Mouse (Mus musculus): ENCODE data around the gene Caskin1. TPM values are rescaled to one million over a fixed set of nuclear protein-coding genes. Genes with fewer than 3 reads are reported as not detected.

Caskin1 gene
- total and polyA plus RNA-seq, 2 experiments from 2014 or later = 0.11 to 0.14 TPM

DNA sequence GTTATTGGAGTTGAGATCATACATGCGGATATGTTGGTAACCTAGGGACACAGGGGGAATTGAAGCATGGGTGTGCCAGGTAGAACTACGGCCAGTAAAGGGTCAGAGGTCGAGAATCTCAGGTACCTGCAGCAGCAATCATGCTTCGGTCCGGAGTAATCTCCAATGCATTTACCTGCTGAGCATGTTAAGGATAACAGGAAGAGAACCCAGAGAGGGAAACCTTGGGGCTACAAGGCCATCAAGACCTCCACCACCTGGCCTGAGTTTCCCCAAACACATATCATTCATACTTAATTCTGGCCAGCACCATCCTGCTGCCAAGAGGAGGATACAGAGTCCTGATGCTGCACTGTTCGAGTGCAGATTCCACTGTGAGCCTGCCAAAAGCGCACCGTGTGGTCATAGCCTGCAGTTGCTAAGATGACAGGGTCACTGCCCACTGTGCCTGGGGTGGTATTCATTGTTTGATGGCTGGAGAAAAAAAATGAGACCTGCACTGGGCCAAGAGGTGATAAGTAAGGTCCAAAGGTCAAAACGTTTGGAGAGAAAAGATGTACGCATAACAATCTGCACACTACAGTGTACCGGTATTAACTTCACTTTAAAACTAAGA lies 10.3 kb upstream of the Caskin1 start:
- Histone ChIP-seq H3K9ac (replicated peaks; ENCODE audit: low read depth, low read length) (peak overlapping the region; percentile 11), H3K36me3 (replicated peaks; ENCODE audit: control insufficient read depth, insufficient read depth, low read length) (peaks cover 34% of the 10 kb centered on the region)

DNA sequence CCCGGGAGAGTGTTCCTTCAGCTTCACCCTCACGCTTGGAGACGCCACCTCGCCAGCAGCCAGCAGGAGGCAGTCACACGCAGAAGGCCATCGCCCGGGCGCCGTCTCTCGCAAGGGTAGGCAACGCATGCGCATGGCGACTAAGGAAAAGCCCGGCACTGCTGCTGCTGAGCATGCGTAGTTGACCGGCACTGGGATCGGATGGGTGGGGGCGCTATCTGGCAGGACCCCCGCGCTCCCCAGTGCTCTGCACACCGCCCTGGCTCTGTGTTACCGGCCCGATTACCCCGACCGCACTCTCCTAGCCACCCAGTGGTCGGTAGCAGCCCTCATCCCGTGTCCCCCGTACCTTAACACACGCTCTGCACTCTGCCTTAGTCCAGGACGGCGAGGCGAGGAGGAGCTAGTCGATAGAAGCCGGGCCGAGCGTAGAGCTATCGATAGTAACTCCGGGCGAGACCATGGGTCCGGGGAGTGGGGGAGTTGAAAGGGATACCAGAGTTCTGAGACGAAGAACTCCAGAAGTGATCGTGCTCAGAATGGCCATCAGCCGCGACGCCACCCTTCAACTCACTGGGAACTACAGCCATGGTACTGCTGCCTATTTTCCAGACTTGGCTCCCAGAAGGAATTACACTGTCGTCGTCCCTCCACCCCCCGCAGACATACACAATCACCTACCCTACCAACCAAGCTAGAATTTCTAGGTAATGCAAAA lies 9.6 kb upstream of the Caskin1 start, which contains the start of gene Mlst8:
Gene Mlst8 (minus strand): TSS at position 416 of the 718 bp plus-strand sequence.
- Histone ChIP-seq H3K4me2 (ENCODE audit: low read depth, low read length) (peak within 1 kb of the TSS; percentile 59), H3K4me1 (ENCODE audit: control insufficient read depth, insufficient read depth) (no peaks in the 10 kb centered on the region; the same call in none of the 2 replicates), H3K36me3 (replicated peaks; ENCODE audit: control insufficient read depth, insufficient read depth, low read length) (peaks cover 33% of the 10 kb centered on the region), H3K9me3 (replicated peaks; ENCODE audit: control insufficient read depth, low read length) (no peaks in the 10 kb centered on the region), H3K27me3 (ENCODE audit: control insufficient read depth, insufficient read depth, low read length) (no peaks in the 10 kb centered on the region), H3K27ac (ENCODE audit: low read depth) (peak within 1 kb of the TSS; percentile 90), H3K9ac (replicated peaks; ENCODE audit: low read depth, low read length) (peak within 1 kb of the TSS; percentile 81), H3K4me3 (ENCODE audit: low read depth, low read length) (peak within 1 kb of the TSS; percentile 75)
- under 1% methylated on average over 47 of the region's 48 CpGs for WGBS
- peak; percentile 93 for ATAC-seq (ENCODE audit: insufficient read depth, low read depth)
- TF ChIP-seq EP300 (IDR thresholded peaks at IDR 0.05; ENCODE audit: low read depth) (no peak), CTCF (IDR thresholded peaks at IDR 0.05; ENCODE audit: low read depth) (peak; percentile 95)
- DNase-seq (ENCODE audit: low spot score) = peak; percentile 96

More for the DNA sequence above, 10.3 kb upstream of the Caskin1 start:
- Histone ChIP-seq H3K4me3 (ENCODE audit: low read depth, low read length) (peak overlapping the region; percentile 75), H3K27me3 (ENCODE audit: control insufficient read depth, insufficient read depth, low read length) (no peaks in the 10 kb centered on the region), H3K27ac (ENCODE audit: low read depth) (no peak overlapping the region), H3K9me3 (replicated peaks; ENCODE audit: control insufficient read depth, low read length) (no peaks in the 10 kb centered on the region), H3K4me2 (ENCODE audit: low read depth, low read length) (peak overlapping the region; percentile 55), H3K4me1 (ENCODE audit: control insufficient read depth, insufficient read depth) (peaks cover under 1% of the 10 kb centered on the region)
- TF ChIP-seq EP300 (IDR thresholded peaks at IDR 0.05; ENCODE audit: low read depth) = no peak
- no peak for TF ChIP-seq CTCF (IDR thresholded peaks at IDR 0.05; ENCODE audit: low read depth)
- ATAC-seq (ENCODE audit: insufficient read depth, low read depth) (no peak), DNase-seq (ENCODE audit: low spot score) (no peak)
- 44% methylated on average over 11 of the region's 11 CpGs for WGBS

- WGBS = 27% methylated on average over 1 of the region's 1 CpGs
- peak overlapping the region; percentile 75 for H3K4me3 ChIP-seq (ENCODE audit: low read depth, low read length)
- 0 out of 2 replicates have a peak, but pooled peaks cover under 1% of the 10 kb centered on the region for H3K27me3 ChIP-seq (ENCODE audit: control insufficient read depth, insufficient read depth, low read length)
- DNase-seq (ENCODE audit: low spot score) (no peak), ATAC-seq (ENCODE audit: insufficient read depth, low read depth) (no peak)
- H3K4me1 ChIP-seq (ENCODE audit: control insufficient read depth, insufficient read depth) = no peaks in the 10 kb centered on the region; the same call in none of the 2 replicates
- TF ChIP-seq EP300 (IDR thresholded peaks at IDR 0.05; ENCODE audit: low read depth) (no peak), CTCF (IDR thresholded peaks at IDR 0.05; ENCODE audit: low read depth) (no peak)
- H3K9ac ChIP-seq (replicated peaks; ENCODE audit: low read depth, low read length) = peak overlapping the region; percentile 81; the same call in 1 of the 2 replicates
- no peaks in the 10 kb centered on the region for H3K9me3 ChIP-seq (replicated peaks; ENCODE audit: control insufficient read depth, low read length)
- H3K4me2 ChIP-seq (ENCODE audit: low read depth, low read length) = no peak overlapping the region
- no peak overlapping the region for H3K27ac ChIP-seq (ENCODE audit: low read depth)
- peaks cover 30% of the 10 kb centered on the region for H3K36me3 ChIP-seq (replicated peaks; ENCODE audit: control insufficient read depth, insufficient read depth, low read length)
Observed at GRCm38 (mm10) chr17:24479431-24479830, 9.0 kb upstream of the Caskin1 start.

DNA sequence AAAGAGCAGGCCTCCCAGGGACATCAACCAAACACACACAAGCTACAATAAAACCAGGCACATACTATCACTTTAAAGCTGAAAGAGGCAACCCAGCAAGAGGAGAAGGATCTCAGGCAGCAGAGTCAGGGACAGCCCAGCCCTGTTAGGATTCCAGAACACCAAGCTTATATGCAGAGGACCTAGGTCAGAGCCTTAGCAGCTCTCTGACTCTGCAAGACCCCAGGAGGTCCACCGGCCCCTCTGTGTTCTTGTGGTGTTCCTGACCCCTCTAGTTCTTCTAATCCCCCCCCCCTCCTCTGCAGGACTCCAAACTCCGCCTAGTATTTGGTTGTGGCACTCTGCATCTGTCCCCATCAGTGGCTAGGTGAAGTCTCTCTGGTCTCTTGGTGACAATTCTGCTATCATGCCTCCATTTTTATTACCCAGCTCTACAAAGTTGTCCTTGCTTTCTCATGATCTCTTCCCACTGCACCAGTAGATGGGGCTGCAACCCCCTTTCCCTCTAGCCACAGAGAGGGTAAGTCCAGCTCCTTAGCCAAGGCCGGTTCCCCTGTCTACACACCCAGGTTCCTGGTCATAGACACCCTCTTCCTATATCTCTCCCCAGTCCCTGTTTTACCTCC lies 8.1 kb upstream of the Caskin1 start:
- Histone ChIP-seq H3K36me3 (replicated peaks; ENCODE audit: control insufficient read depth, insufficient read depth, low read length) (peaks cover 21% of the 10 kb centered on the region), H3K9ac (replicated peaks; ENCODE audit: low read depth, low read length) (no peak overlapping the region), H3K4me3 (ENCODE audit: low read depth, low read length) (no peak overlapping the region), H3K9me3 (replicated peaks; ENCODE audit: control insufficient read depth, low read length) (no peaks in the 10 kb centered on the region), H3K4me2 (ENCODE audit: low read depth, low read length) (no peak overlapping the region), H3K27me3 (ENCODE audit: control insufficient read depth, insufficient read depth, low read length) (0 out of 2 replicates have a peak, but pooled peaks cover 3% of the 10 kb centered on the region), H3K4me1 (ENCODE audit: control insufficient read depth, insufficient read depth) (peaks cover 2% of the 10 kb centered on the region), H3K27ac (ENCODE audit: low read depth) (no peak overlapping the region)
- peak; percentile 32 for TF ChIP-seq CTCF (IDR thresholded peaks at IDR 0.05; ENCODE audit: low read depth)
- no peak for TF ChIP-seq EP300 (IDR thresholded peaks at IDR 0.05; ENCODE audit: low read depth)
- 41% methylated on average over 3 of the region's 3 CpGs for WGBS
- no peak for ATAC-seq (ENCODE audit: insufficient read depth, low read depth)
- DNase-seq (ENCODE audit: low spot score) = no peak

GRCm38 (mm10) chr17:24481027-24481815 lies 7.2 kb upstream of the Caskin1 start:
- no peak for TF ChIP-seq EP300 (IDR thresholded peaks at IDR 0.05; ENCODE audit: low read depth)
- no peak for TF ChIP-seq CTCF (IDR thresholded peaks at IDR 0.05; ENCODE audit: low read depth)
- Histone ChIP-seq H3K4me1 (ENCODE audit: control insufficient read depth, insufficient read depth) (peaks cover 5% of the 10 kb centered on the region), H3K4me3 (ENCODE audit: low read depth, low read length) (no peak overlapping the region), H3K9ac (replicated peaks; ENCODE audit: low read depth, low read length) (no peak overlapping the region), H3K9me3 (replicated peaks; ENCODE audit: control insufficient read depth, low read length) (no peaks in the 10 kb centered on the region), H3K27ac (ENCODE audit: low read depth) (no peak overlapping the region), H3K36me3 (replicated peaks; ENCODE audit: control insufficient read depth, insufficient read depth, low read length) (peaks cover 12% of the 10 kb centered on the region), H3K4me2 (ENCODE audit: low read depth, low read length) (no peak overlapping the region), H3K27me3 (ENCODE audit: control insufficient read depth, insufficient read depth, low read length) (0 out of 2 replicates have a peak, but pooled peaks cover 3% of the 10 kb centered on the region)
- WGBS = 90% methylated on average over 20 of the region's 20 CpGs
- ATAC-seq (ENCODE audit: insufficient read depth, low read depth) (no peak), DNase-seq (ENCODE audit: low spot score) (no peak)

All from heart, postnatal 0 days (tissue).